Mouse (Mus musculus) neutrophil, adult 83 days (primary cell): ENCODE data around the gene Sdr39u1. TPM values are rescaled to one million over a fixed set of nuclear protein-coding genes. Genes with fewer than 3 reads are reported as not detected.

Source experiments
- total RNA-seq, 2 experiments: library from RNA; stranded (reverse); gene quantifications; one replicate each; pipeline ENCODE4 v1.2.4; 2023

The Sdr39u1 gene
- 1 to 10 TPM; 1.9 to 2.5 TPM for total RNA-seq

GRCm38 (mm10) chr14:55899701-55900413 lies at the start of gene Sdr39u1:
Sdr39u1 (minus strand) TSS chr14:55900293.

GRCm38 (mm10) chr14:55944575-55944974 lies 44.5 kb upstream of the Sdr39u1 start, which contains the start of gene Cma1:
Cma1 (minus strand) TSS chr14:55944675.

GRCm38 (mm10) chr14:55884713-55885113 lies 15.4 kb downstream of the Sdr39u1 start, which contains the start of gene Khnyn:
Khnyn (plus strand) TSS chr14:55884947.

GRCm38 (mm10) chr14:55884166-55884565 lies 15.9 kb downstream of the Sdr39u1 start, which contains the start of gene Cbln3:
Cbln3 (minus strand) TSS chr14:55884392.

GRCm38 (mm10) chr14:55853621-55854285 lies 46.3 kb downstream of the Sdr39u1 start, which contains the start of gene Nynrin:
Nynrin (plus strand) TSS chr14:55854010.

Other genes starting within 250 kb of the Sdr39u1 start
- gene Mdp1, start 239.8 kb downstream of the Sdr39u1 start, total RNA-seq: 10 to 100 TPM; 15.9 TPM
- gene Gmpr2, start 228.4 kb downstream of the Sdr39u1 start, total RNA-seq: 10 to 100 TPM; 14.6 to 15.9 TPM
- 100 to 1,000 TPM; 178 to 185 TPM for gene Nedd8, start 228.2 kb downstream of the Sdr39u1 start, total RNA-seq
- 10 to 100 TPM; 60.2 to 61.1 TPM for gene Tinf2, start 218.5 kb downstream of the Sdr39u1 start, total RNA-seq
- gene Tgm1, start 186.4 kb downstream of the Sdr39u1 start, total RNA-seq: 1 to 10 TPM; 1.3 to 2.2 TPM
- gene Rabggta, start 178.0 kb downstream of the Sdr39u1 start, total RNA-seq: 10 to 100 TPM; 21.0 to 23.4 TPM
- 10 to 100 TPM; 57.3 to 62.3 TPM for gene Dhrs1, start 154.6 kb downstream of the Sdr39u1 start, total RNA-seq
- 10 to 100 TPM; 14.8 to 20.7 TPM for gene Nop9, start 154.6 kb downstream of the Sdr39u1 start, total RNA-seq
- gene Cideb, start 141.8 kb downstream of the Sdr39u1 start, total RNA-seq: under 1 TPM; 0.33 to 0.57 TPM
- gene Ltb4r2, start 138.9 kb downstream of the Sdr39u1 start, total RNA-seq: under 1 TPM; 0.55 to 0.61 TPM
- gene Ltb4r1, start 134.3 kb downstream of the Sdr39u1 start, total RNA-seq: 100 to 1,000 TPM; 205 to 213 TPM
- gene Adcy4, start 116.2 kb downstream of the Sdr39u1 start, total RNA-seq: under 1 TPM; 0.29 to 0.77 TPM
- gene Ripk3, start 111.4 kb downstream of the Sdr39u1 start, total RNA-seq: 10 to 100 TPM; 32.4 to 37.6 TPM
- not detected for gene Nfatc4, start 77.1 kb downstream of the Sdr39u1 start, total RNA-seq
- 1 to 10 TPM; 2.9 to 4.2 TPM for gene Nynrin, start 46.3 kb downstream of the Sdr39u1 start, total RNA-seq
- gene Cbln3, start 15.9 kb downstream of the Sdr39u1 start, total RNA-seq: 1 to 10 TPM in 1 of 2 experiments, under 1 TPM in 1; 0.53 to 1.3 TPM
- gene Khnyn, start 15.3 kb downstream of the Sdr39u1 start, total RNA-seq: 10 to 100 TPM; 62.4 to 74.0 TPM
- gene Cma1, start 44.4 kb upstream of the Sdr39u1 start, total RNA-seq: not detected
- not detected for gene Cma2, start 50.7 kb upstream of the Sdr39u1 start, total RNA-seq
- not detected for gene Mcpt1, start 117.7 kb upstream of the Sdr39u1 start, total RNA-seq
- gene Mcpt9, start 130.2 kb upstream of the Sdr39u1 start, total RNA-seq: not detected
- gene Mcpt2, start 141.7 kb upstream of the Sdr39u1 start, total RNA-seq: not detected
- gene Mcpt4, start 162.0 kb upstream of the Sdr39u1 start, total RNA-seq: not detected
- gene Mcpt8, start 185.0 kb upstream of the Sdr39u1 start, total RNA-seq: 100 to 1,000 TPM; 119 to 162 TPM
- gene Ctsg, start 202.3 kb upstream of the Sdr39u1 start, total RNA-seq: 100 to 1,000 TPM; 187 to 200 TPM
- not detected for gene Gzme, start 220.3 kb upstream of the Sdr39u1 start, total RNA-seq
- gene Gzmd, start 232.3 kb upstream of the Sdr39u1 start, total RNA-seq: not detected